Mouse (Mus musculus) spleen, embryonic (tissue): ENCODE data around the gene Moap1.

Experiments
- CTCF ChIA-PET: fragments of 350-600 bp; sonication (Branson Sonifier 250); formaldehyde crosslinking; loops from one replicate; lab custom pipeline; 2022; lab: Charles Lee

Gene Moap1

GRCm38 (mm10) chr12:102743589-102744574 lies at the start of gene Moap1, which contains the start of gene Tmem251:
Gene Moap1 (minus strand): TSS chr12:102743661.
Gene Tmem251 (plus strand): TSS chr12:102743762.
- CTCF ChIA-PET, result interaction anchor here (0.8 kb wide), 1 partner anchor 17 kb away, joined by 3 read pairs; no protein-coding TSS in a partner anchor

DNA sequence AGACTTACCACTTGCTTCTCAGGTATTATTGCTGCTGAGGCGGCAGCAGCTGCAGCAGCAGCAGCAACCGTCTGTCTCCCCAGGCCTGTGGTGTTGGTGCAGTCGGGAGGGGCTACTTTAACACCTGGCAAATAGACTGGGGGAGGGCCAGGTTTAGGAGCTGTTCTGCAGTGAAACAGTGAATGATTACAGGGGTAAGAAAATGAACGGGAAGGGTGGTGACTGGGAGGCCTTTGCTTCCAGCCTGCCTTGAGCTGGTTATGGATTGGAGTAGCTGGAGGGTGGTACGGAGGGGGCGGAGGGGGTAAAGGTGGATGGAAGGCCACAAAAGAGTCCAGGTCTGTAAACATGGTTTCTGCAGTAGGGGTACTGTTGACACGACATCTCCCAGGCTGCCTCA lies 44.5 kb upstream of the Moap1 start:
- CTCF ChIA-PET, result no interaction called here

- CTCF ChIA-PET, result no interaction called here
Observed at GRCm38 (mm10) chr12:102785593-102785985, 42.1 kb upstream of the Moap1 start.

DNA sequence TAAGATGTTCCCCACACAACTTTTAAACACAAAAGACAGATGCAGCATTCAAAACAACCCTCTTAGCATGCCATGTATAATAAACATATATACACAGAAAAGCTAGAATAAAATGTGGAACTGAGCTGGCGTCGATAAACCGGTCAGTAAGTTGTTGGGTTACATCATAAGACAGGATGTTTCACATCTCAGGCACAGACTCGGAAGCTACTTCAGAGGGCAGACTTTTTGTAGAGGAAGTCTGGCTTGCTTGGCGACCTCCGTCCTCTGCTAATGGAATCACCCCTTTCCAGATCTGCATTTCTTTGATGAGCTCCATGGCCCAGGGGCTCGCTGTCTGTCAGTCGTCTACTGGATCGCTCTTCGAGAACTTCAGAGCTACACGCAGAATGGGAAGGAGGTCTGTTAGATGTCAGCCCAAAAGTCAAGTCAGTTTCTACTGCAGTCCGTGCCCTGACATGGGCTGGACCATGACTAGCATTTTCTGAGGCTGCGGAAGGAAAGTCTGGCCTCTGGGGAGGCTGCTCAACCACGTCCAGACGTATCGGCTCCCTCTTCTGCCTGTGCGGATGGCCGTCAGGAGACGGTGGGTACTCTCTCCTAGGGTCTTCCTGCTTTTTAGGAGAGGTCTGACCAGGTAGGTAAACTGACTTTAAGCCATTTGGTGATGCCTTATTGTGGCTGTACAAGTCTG lies 41.6 kb upstream of the Moap1 start:
- CTCF ChIA-PET, result no interaction called here

DNA sequence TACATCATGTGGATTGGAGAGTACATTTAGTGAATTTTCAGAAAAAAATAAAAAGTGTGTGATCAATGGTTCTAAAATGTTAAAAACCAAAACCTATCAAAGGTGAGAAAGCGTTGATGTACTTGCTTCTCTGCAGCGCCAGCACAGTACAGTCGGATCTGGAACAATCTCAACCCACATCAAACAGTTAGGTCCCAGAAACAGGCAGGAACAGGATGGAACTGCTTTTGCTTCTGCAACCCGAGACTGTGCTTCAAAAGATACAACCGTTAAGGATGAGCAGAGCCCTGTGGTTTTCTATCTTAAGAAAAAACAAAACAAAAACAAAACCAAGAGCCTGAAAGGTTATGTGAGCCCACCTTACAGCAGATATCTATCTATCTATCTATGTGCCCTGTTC lies 39.4 kb upstream of the Moap1 start:
- CTCF ChIA-PET, result interaction anchor here (0.6 to 0.7 kb wide), 2 partner anchors 28 to 104 kb away, joined by 5 read pairs; no protein-coding TSS in a partner anchor

DNA sequence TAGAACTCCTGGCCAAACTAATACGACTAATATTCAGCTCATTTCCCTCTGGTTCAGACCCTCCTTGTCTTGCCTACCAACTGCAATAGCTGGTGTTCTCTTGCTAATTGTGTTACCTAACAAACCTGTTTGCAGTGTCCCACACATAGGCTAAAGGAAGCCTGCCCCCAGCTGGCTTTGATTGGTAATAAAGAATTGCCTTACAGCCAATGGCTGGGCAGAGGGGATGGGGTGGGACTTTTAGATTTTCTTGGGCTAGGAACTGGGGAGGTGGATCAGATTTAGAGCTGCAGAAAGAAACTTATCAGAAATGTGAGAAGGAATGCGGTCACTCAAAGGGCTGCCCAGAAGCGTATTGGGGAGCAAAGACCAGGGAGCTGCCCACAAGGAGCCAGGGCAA lies 36.0 kb upstream of the Moap1 start:
- CTCF ChIA-PET, result interaction anchor here (0.5 kb wide), 1 partner anchor 1970 kb away, joined by 6 read pairs; no protein-coding TSS in a partner anchor

- CTCF ChIA-PET, result no interaction called here
Observed at GRCm38 (mm10) chr12:102778151-102778550, 34.7 kb upstream of the Moap1 start.

GRCm38 (mm10) chr12:102776035-102776434 lies 32.6 kb upstream of the Moap1 start:
- CTCF ChIA-PET, result no interaction called here

DNA sequence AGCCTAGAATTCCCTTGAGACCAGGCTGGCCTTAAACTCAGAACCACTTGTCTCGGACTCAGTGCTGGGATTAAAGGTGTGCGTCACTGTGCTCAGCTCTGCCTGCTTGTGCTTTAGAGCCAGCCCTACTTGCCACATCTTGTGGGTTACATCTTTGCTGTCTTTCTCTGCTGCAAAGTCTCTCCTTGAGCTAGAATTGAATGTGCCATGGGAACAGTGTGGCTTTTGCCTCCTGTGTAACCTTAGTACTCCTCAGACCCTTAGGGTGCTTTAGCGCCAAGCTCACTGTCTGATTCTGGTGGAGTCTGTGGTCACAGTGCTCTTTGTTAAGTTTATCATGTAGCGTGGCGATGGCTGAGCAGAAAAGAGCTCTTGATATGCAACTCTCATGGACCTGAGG lies 29.2 kb upstream of the Moap1 start:
- CTCF ChIA-PET, result no interaction called here

DNA sequence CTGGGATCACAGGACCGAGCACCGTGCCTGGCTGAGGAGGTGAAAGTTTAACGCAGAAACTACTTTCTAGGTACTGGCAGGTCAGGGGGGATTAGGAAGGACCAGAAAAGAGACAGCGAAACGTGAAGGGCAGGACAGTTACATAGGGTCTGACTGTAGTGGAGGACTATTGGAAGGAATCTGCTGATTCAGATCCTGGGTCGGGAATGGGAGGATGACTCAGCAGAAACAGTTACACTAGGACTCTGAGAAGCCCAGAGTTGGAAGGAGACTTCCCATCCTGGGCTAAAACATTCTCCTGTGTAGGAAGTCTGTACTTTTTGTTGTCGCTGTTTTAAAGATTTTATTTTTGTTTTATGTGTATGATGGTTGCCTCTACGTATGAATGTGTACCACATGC lies 28.1 kb upstream of the Moap1 start:
- CTCF ChIA-PET, result no interaction called here

DNA sequence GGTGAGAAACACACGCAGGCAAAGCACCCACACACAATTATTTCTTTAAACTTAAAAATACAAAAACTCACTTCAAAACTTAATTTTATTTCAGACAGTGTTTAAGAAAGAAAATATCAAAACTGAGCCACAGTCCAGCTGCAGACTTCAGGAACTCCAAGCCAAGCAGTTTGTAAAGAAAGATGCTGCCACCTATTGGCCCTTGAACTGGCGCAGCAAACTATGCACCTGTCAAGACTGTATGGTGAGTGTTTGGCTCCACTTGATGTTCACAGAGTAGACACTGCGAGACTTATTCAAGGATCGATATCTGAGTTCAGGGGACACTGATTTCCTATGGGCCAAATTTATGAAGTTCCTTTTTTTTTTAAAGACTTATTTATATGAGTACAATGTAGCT lies 25.5 kb upstream of the Moap1 start:
- CTCF ChIA-PET, result no interaction called here

DNA sequence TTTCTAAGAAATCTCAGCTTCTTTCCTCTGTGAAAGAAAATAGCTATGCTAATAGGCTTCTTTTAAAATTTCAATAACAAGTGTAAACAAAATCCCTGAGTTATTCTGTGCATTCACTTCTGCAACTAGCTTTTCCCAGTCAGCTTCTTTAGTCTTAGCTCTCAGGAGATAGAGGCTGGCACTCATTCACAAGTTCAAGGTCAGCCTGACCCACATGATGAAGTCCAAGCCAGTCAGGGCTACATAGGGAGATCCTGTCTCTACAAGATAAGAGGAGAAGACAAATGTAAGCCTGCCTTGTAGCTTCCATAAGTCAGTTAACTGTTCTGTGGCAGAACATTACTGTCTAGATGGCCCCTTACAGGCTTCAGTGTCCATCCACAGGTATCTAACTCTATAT lies 20.2 kb upstream of the Moap1 start:
- CTCF ChIA-PET, result no interaction called here

- CTCF ChIA-PET, result interaction anchor here (0.7 to 0.8 kb wide), 2 partner anchors 17 to 42 kb away, joined by 3 read pairs; no protein-coding TSS in a partner anchor
Observed at GRCm38 (mm10) chr12:102761668-102762067, 18.2 kb upstream of the Moap1 start.

- CTCF ChIA-PET, result no interaction called here
Observed at GRCm38 (mm10) chr12:102758936-102759335, 15.5 kb upstream of the Moap1 start.

- CTCF ChIA-PET, result interaction anchor here (0.8 kb wide), 1 partner anchor 9 kb away, joined by 5 read pairs; no protein-coding TSS in a partner anchor
Observed at GRCm38 (mm10) chr12:102758403-102758756, 14.9 kb upstream of the Moap1 start, which contains the start of gene Gm20604. Gene Gm20604 (minus strand): TSS chr12:102758672.

- CTCF ChIA-PET, result interaction anchor here (0.6 to 0.8 kb wide), 2 partner anchors 9 to 33 kb away, joined by 5 to 9 read pairs; no protein-coding TSS in a partner anchor
Observed at GRCm38 (mm10) chr12:102757689-102758402, 14.4 kb upstream of the Moap1 start, which contains the start of the genes Gm28051, Gon7 and Ubr7. Gene Gm28051 (minus strand): TSS chr12:102757765. Gene Gon7 (minus strand): TSS chr12:102757803. Gene Ubr7 (plus strand): TSS chr12:102757967.

DNA sequence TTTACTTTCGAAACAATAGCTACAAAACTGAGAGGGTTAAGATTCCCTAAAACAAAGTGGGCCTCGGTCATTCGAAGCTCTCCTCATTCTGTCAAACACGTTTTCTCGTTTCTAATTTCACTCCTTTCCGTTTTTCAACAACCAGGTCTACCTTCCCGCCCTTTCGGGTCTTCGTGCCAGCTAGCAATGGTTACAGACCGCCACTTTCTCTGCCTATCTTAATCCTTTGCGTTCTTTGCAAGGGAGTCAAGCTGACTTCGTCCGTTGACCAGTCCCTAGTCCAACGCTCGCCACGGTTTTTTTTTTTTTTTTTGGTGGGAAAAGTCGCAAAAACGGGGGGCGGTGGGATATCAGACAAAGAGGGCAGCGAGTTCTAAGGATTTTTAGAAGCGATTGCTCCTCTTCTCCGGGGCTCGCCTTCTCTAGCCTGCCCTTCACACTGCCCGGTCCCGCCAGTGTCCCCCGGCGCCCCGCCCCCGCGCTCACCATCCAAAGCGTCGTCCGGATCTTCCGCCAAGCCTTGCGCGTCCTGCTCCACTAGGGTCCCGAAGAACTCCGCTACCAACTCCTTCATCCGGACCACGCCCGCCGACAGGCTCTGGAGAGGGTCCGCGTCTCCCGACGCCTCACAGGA lies 13.7 kb upstream of the Moap1 start:
- CTCF ChIA-PET, result interaction anchor here (0.6 to 0.7 kb wide), 2 partner anchors 17 to 33 kb away, joined by 6 to 9 read pairs; no protein-coding TSS in a partner anchor

GRCm38 (mm10) chr12:102756304-102756703 lies 12.8 kb upstream of the Moap1 start:
- CTCF ChIA-PET, result no interaction called here

- CTCF ChIA-PET, result interaction anchor here (0.7 kb wide), 1 partner anchor 11 kb away, joined by 5 read pairs; no protein-coding TSS in a partner anchor
Observed at GRCm38 (mm10) chr12:102748256-102748655, 4.8 kb upstream of the Moap1 start.

- CTCF ChIA-PET, result interaction anchor here (0.8 kb wide), 1 partner anchor 17 kb away, joined by 3 read pairs; no protein-coding TSS in a partner anchor
Observed at GRCm38 (mm10) chr12:102744839-102745238, 1.4 kb upstream of the Moap1 start.
